Mouse (Mus musculus) forebrain, embryonic 14.5 days (tissue): ENCODE data around the gene Rps19bp1. TPM values are rescaled to one million over a fixed set of nuclear protein-coding genes. Genes with fewer than 3 reads are reported as not detected.
A peak's percentile ranks its signal among the peaks of the same experiment; 100 is the strongest.

ENCODE experiments used
- ATAC-seq: fragments of 200-750 bp; cut with Nextera tagmentation; 2 replicates; pipeline ENCODE4 v1.8.0; 2017; ENCODE audit warnings: mild to moderate bottlenecking, moderate library complexity
- DNase-seq: peaks from one replicate; pipeline ENCODE4 v3.0.0-alpha.2; 2015; ENCODE audit warnings: low spot score
- H3K27ac ChIP-seq: fragments of 300-500 bp; sonication (generic); 2 replicates; pipeline ENCODE4 v1.5.1; 2014; ENCODE audit warnings: low read depth, mild to moderate bottlenecking, control low read depth, low read length, moderate library complexity
- H3K27me3 ChIP-seq: fragments of 300-500 bp; sonication (generic); replicated peaks from 2 replicates; pipeline ENCODE4 v1.6.1; 2014; ENCODE audit warnings: low read length, control low read depth, mixed read lengths; ENCODE audit not compliant: control insufficient read depth, insufficient read depth
- H3K36me3 ChIP-seq: fragments of 300-500 bp; sonication (generic); 2 replicates; pipeline ENCODE4 v1.6.1; 2014; ENCODE audit warnings: low read length, control low read depth; ENCODE audit not compliant: control insufficient read depth, insufficient read depth
- H3K4me1 ChIP-seq: fragments of 300-500 bp; sonication (generic); 2 replicates; pipeline ENCODE4 v1.6.1; 2014; ENCODE audit warnings: antibody characterized with exemption, low read length, control low read depth; ENCODE audit not compliant: control insufficient read depth, insufficient read depth
- H3K4me2 ChIP-seq: fragments of 300-500 bp; sonication (generic); 2 replicates; pipeline ENCODE4 v1.6.1; 2014; ENCODE audit warnings: mild to moderate bottlenecking, control low read depth, low read length
- H3K4me3 ChIP-seq: fragments of 300-500 bp; sonication (generic); 2 replicates; pipeline ENCODE4 v1.5.1; 2014; ENCODE audit warnings: low read depth, low read length, control low read depth
- H3K9ac ChIP-seq: fragments of 300-500 bp; sonication (generic); 2 replicates; pipeline ENCODE4 v1.6.1; 2014; ENCODE audit warnings: mild to moderate bottlenecking, low read length, control low read depth, moderate library complexity
- H3K9me3 ChIP-seq: fragments of 300-500 bp; sonication (generic); replicated peaks from 2 replicates; pipeline ENCODE4 v1.6.1; 2016; ENCODE audit warnings: low read length, control low read depth, mixed read lengths; ENCODE audit not compliant: control insufficient read depth
- whole genome bisulfite sequencing: fragments of 180-500 bp; shearing (Covaris S2); extraction: QIAGEN DNeasy Blood & Tissue Kit; methylation state at CpG from one replicate; pipeline ENCODE4 v1.1.7; 2014; 5-methylcytosine and 5-hydroxymethylcytosine counted together
- polyA plus RNA-seq: library from polyadenylated mRNA; unstranded; fragments of >200 nt; fragmentation: Nextera tagmentation; extraction: Ambion mirVana; gene quantifications from 2 replicates; pipeline ENCODE4 v1.2.1, GENCODE M21; 2014

The Rps19bp1 gene
- polyA plus RNA-seq, 1 experiment from 2014 or later, result 71.1 TPM

DNA sequence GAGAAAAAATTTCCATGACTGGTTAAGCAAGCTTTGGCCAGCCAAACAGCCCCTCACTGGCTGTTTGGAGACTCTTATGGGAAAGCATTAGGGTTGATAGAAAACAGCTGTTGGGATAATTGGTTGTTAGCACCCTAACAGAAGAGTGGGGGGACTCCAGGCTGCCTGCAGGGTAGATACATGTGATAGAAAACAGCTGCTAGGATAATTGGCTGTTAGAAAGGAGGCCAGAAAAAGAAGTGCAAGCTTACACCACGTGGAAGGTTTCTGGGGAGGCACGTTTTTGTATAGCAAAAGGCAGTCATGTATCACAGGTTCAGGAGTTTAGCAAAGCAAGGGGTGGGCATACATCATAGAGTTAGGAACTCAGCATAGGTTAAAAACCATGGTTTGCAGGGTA is 10.6 kb downstream of the Rps19bp1 start:
- Histone ChIP-seq H3K4me1 (peaks cover 21% of the 10 kb centered on the region), H3K9ac (no peak overlapping the region), H3K4me2 (no peak overlapping the region), H3K36me3 (peaks cover 59% of the 10 kb centered on the region), H3K4me3 (no peak overlapping the region), H3K27ac (no peak overlapping the region), H3K9me3 (no peaks in the 10 kb centered on the region), H3K27me3 (no peaks in the 10 kb centered on the region)
- DNase-seq (no peak), ATAC-seq (no peak)
- WGBS, result 27% methylated on average over 2 of the region's 2 CpGs

DNA sequence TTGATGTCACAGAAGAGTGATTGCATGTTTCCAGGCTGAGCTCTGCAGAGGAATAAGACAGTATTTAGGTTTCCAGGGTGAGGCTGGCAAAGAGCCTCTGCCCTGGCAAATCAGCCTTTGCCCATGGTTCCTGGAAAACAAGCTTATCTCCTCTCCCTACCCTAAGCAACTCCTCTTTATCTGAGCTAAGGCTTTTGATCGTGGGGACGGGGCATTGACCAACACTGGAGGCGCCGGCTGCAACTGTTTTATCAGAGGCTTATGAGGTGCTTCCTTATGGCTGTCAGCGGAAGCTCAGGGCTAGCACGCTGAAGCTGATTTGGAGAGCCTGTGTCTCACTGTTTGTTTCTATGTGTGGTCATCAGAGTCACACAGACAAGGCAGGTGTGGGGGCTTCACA is 13.5 kb downstream of the Rps19bp1 start:
- no peak for DNase-seq
- no peaks in the 10 kb centered on the region for H3K9me3 ChIP-seq
- no peak overlapping the region for H3K4me3 ChIP-seq
- peaks cover 7% of the 10 kb centered on the region for H3K4me1 ChIP-seq
- H3K27ac ChIP-seq, result no peak overlapping the region
- no peak for ATAC-seq
- H3K9ac ChIP-seq, result no peak overlapping the region
- peaks cover 63% of the 10 kb centered on the region for H3K36me3 ChIP-seq
- H3K4me2 ChIP-seq, result no peak overlapping the region
- WGBS, result 95% methylated on average over 6 of the region's 6 CpGs
- H3K27me3 ChIP-seq, result no peaks in the 10 kb centered on the region

DNA sequence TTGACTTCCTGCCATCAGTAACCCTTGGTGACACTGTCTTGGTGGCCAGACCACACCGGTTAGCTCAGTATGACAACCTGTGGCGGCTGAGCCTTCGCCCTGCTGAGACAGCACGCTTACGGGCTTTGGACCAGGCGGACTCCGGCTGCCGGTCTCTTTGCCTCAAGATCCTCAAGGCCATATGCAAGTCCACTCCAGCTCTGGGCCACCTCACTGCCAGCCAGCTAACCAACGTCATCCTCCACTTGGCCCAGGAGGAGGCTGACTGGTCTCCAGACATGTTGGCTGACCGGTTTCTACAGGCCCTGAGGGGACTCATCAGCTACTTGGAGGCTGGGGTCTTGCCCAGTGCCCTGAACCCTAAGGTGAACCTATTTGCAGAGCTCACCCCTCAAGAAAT is 14.4 kb downstream of the Rps19bp1 start:
- Histone ChIP-seq H3K9me3 (no peaks in the 10 kb centered on the region), H3K9ac (no peak overlapping the region), H3K36me3 (peaks cover 68% of the 10 kb centered on the region), H3K27ac (no peak overlapping the region), H3K4me2 (no peak overlapping the region), H3K4me3 (no peak overlapping the region), H3K27me3 (no peaks in the 10 kb centered on the region), H3K4me1 (peaks cover 7% of the 10 kb centered on the region)
- no peak for ATAC-seq
- WGBS, result 94% methylated on average over 10 of the region's 10 CpGs
- no peak for DNase-seq

DNA sequence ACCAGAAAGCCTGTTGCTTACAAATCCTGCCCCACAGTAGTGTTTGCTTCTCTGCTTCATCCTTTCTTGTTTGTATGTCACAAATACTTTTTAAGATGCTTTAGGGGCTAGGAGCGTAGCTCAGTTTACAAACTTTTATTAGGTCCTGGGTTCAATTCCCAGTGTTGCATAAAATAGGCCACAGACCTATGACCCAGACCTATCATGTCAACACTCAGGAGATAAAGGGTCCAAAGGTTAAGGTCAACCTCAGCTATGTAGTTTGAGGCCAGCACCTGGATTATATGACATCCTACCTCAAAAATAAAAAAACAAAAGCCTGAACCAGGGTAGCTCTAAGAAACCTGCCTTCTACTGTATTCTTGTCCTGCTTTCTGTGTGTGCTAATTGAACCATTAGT is 15.5 kb downstream of the Rps19bp1 start:
- WGBS, result 97% methylated on average over 1 of the region's 1 CpGs
- Histone ChIP-seq H3K4me3 (no peak overlapping the region), H3K9me3 (no peaks in the 10 kb centered on the region), H3K36me3 (peaks cover 75% of the 10 kb centered on the region), H3K27ac (no peak overlapping the region), H3K4me1 (no peaks in the 10 kb centered on the region), H3K4me2 (no peak overlapping the region), H3K9ac (no peak overlapping the region), H3K27me3 (no peaks in the 10 kb centered on the region)
- no peak for ATAC-seq
- DNase-seq, result no peak

DNA sequence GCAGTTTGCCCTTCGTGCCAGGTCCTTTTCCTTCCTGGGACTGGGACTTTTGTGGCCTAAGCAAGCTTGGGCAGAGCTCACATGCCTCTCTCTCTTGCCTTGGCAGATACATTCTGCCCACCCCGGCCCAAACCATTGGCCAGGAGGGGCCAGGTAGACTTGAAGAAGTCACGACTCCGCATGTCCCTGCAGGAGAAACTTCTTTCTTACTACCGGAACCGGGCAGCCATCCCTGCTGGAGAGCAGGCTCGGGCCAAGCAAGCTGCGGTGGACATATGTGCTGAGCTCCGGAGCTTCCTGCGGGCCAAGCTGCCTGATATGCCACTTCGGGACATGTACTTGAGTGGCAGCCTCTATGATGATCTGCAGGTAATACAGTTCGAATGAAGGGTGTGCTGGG is 16.0 kb downstream of the Rps19bp1 start:
- Histone ChIP-seq H3K27ac (no peak overlapping the region), H3K9me3 (no peaks in the 10 kb centered on the region), H3K9ac (no peak overlapping the region), H3K27me3 (no peaks in the 10 kb centered on the region), H3K4me3 (no peak overlapping the region), H3K4me1 (no peaks in the 10 kb centered on the region), H3K4me2 (no peak overlapping the region), H3K36me3 (peaks cover 80% of the 10 kb centered on the region)
- ATAC-seq, result no peak
- DNase-seq, result no peak
- 95% methylated on average over 12 of the region's 12 CpGs for WGBS

DNA sequence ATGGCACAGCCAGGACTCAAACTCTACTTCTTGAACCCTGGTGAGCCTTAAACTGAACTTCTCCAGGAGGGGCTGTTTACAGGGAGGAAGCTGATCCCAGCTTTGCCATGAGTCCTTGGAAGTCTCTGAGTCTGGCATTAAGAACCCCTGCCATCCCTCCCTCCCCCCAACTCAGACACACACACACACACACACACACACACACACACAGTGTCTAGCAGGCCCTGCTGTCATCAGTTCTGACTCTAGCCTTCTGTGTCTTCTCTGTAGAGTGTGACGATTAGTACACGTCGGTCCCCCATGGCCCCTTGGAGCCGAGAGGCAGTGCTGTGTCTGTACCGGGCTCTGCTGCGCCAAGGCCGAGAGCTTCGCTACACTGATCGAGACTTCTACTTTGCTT is 28.6 kb downstream of the Rps19bp1 start, which contains the start of gene AC140267.1:
Gene AC140267.1, plus strand, starts transcription at position 301 of the 400 bp plus-strand sequence.
- 94% methylated on average over 9 of the region's 9 CpGs for WGBS
- H3K27ac ChIP-seq, result no peak within 1 kb of the TSS
- no peaks in the 10 kb centered on the region for H3K9me3 ChIP-seq

DNA sequence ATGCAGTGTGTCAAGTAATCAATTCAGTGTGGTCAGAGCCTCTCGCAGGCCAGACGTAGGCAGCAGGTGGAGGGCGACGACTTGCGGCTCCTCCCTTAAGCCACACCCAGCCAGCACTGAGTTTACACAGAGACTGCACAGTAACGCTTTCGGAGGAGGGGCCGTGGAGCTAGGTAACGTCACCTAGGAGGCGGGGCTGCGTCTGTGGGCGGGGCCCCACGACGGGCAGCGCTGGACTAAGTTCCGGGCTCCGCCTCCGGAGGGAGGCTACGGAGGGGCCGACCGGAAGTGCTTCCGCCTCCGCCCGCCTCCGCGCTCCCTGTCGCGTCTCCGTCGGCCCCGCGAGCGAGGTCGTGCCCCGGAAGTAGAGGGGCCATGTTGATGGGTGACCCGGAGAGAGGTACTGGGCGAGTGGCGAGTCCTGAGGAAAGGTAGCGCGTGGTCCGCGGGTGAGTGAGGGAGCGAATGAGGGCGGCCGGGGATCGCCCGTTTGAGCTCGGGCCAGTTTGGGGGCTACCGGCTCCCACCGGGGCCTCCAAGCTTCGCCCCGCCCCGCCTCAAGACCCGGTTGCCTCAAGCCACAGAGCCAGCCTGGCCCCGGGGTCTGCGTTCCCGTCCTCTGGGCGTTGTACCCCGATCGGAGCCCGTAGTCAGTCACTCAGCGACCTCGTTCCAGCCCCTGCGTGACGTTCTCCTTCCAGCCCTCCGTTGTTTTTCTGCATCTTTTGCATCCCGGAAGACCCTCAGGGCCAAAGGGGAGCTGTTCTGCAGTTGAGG is 30.2 kb downstream of the Rps19bp1 start, which contains the start of gene Mief1:
Gene Mief1, plus strand, starts transcription at position 286 of the 777 bp plus-strand sequence.
- DNase-seq (peak; percentile 97), ATAC-seq (peak; percentile 98)
- Histone ChIP-seq H3K4me2 (peak within 1 kb of the TSS; percentile 94), H3K4me1 (peaks cover 5% of the 10 kb centered on the region; the same call in 1 of the 2 replicates), H3K4me3 (peak within 1 kb of the TSS; percentile 90), H3K36me3 (peaks cover 32% of the 10 kb centered on the region), H3K9ac (peak within 1 kb of the TSS; percentile 87), H3K9me3 (no peaks in the 10 kb centered on the region), H3K27ac (peak within 1 kb of the TSS; percentile 77), H3K27me3 (no peaks in the 10 kb centered on the region)
- WGBS, result under 1% methylated on average over 67 of the region's 67 CpGs

More for the DNA sequence above, 28.6 kb downstream of the Rps19bp1 start, which contains the start of gene AC140267.1:
- peaks cover 41% of the 10 kb centered on the region for H3K36me3 ChIP-seq
- DNase-seq, result no peak
- no peak for ATAC-seq
- peaks cover 5% of the 10 kb centered on the region; the same call in 1 of the 2 replicates for H3K4me1 ChIP-seq
- no peaks in the 10 kb centered on the region for H3K27me3 ChIP-seq
- peak within 1 kb of the TSS; percentile 90 for H3K4me3 ChIP-seq
- H3K4me2 ChIP-seq, result peak within 1 kb of the TSS; percentile 94
- peak within 1 kb of the TSS; percentile 87 for H3K9ac ChIP-seq

DNA sequence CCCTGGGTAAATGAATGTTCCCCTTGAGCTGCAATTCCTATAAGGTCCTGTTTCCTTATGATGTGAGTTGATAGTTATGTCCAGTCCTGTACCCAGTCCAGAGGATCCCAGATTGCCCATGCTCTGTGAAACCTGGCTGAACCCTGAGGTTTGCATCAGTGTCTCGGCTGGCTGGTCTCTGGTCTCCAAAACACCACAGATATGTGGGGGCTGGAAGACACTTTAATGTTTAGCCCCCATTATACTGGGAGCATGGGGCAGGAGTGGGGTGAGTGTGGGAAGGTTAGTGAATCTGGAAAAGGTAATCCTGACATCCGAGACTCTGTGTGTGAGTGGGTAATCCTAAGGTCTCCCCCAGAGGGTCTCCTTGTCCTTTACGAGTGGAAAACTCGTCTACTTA is 31.1 kb downstream of the Rps19bp1 start:
- peak overlapping the region; percentile 90; the same call in 1 of the 2 replicates for H3K4me3 ChIP-seq
- DNase-seq, result no peak
- no peak overlapping the region; the same call in 1 of the 2 replicates for H3K27ac ChIP-seq
- 65% methylated on average over 4 of the region's 4 CpGs for WGBS
- peaks cover 23% of the 10 kb centered on the region for H3K36me3 ChIP-seq
- peaks cover 5% of the 10 kb centered on the region; the same call in 1 of the 2 replicates for H3K4me1 ChIP-seq
- H3K4me2 ChIP-seq, result peak overlapping the region; percentile 94; the same call in 1 of the 2 replicates
- peak overlapping the region; percentile 54; the same call in 1 of the 2 replicates for H3K9ac ChIP-seq
- no peak for ATAC-seq
- no peaks in the 10 kb centered on the region for H3K27me3 ChIP-seq
- H3K9me3 ChIP-seq, result no peaks in the 10 kb centered on the region

DNA sequence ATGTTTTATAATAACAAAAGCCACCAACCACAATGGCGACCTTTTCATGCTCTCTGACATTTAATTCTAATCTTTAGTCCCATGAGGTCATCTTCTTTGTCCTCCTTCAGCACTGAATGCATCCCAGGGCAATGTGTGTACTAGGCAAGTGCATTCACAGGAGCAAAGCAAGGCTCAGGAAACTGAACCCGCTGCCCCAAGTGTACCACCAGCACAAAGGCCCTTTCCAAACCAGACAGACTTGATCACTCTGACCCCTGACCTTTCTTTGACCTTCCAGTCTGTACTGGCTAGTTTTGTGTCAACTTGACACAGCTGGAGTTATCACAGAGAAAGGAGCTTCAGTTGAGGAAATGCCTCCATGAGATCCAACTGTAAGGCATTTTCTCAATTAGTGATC is 31.8 kb downstream of the Rps19bp1 start:
- ATAC-seq, result no peak
- H3K27ac ChIP-seq, result no peak overlapping the region
- no peak overlapping the region for H3K9ac ChIP-seq
- no peak overlapping the region for H3K4me2 ChIP-seq
- peaks cover 18% of the 10 kb centered on the region for H3K36me3 ChIP-seq
- WGBS, result 45% methylated on average over 2 of the region's 2 CpGs
- no peaks in the 10 kb centered on the region for H3K9me3 ChIP-seq
- no peak for DNase-seq
- no peak overlapping the region for H3K4me3 ChIP-seq
- H3K4me1 ChIP-seq, result peaks cover 5% of the 10 kb centered on the region; the same call in 1 of the 2 replicates
- H3K27me3 ChIP-seq, result no peaks in the 10 kb centered on the region
